Mouse (Mus musculus): Measurements from ENCODE around the gene Prkch. TPM values are rescaled to one million over a fixed set of nuclear protein-coding genes. Genes with fewer than 3 reads are reported as not detected.

The Prkch gene
- polyA plus RNA-seq (2015; fragmentation: Nextera tagmentation; extraction: Ambion mirVana) = 17.8 and 19.2 TPM in 2 replicates

GRCm38 (mm10) chr12:73584610-73585240 lies at the start of gene Prkch:
Gene Prkch (plus strand): TSS chr12:73584796.

DNA sequence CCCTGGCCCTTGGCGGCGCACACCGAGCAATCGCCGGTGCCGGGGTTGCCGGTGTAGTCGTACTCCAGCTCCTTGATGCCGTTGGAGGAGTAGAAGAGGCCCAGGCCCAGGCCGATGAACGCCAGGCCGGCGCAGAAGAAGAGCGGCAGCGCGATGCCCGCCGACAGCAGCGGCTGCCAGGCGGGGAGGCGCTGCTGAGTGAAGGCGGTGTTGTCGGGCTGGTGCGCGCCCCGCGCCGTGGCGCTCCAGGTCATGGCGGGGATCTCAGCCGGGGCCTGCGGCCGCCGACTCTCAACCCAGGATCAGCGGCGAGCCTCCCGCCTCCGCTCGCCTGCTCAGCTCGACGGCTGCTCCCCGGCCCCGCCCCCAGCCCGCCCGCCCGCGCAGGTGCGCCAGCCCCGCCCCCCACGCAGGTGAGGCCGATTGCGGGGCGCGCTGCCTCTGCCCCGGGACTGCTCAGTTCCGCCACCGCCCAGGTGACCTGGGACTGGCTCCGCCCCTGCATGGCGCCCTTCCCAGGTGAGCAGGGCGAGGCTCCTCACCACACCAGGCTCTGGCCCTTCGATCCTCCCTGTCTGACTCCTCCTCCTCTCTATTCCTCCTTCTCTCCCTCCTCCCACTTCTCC lies 38.4 kb upstream of the Prkch start, which contains the start of gene Tmem30b:
Gene Tmem30b (minus strand): TSS at position 307 of the 626 bp plus-strand sequence.

Other genes with a start within 250 kb of the Prkch start
- gene Tmem30b, start 38.4 kb upstream of the Prkch start, polyA plus RNA-seq (2015; fragmentation: Nextera tagmentation; extraction: Ambion mirVana) = 15.4 and 18.0 TPM in 2 replicates